Mouse (Mus musculus): ENCODE data around the gene Odf3. TPM values are rescaled to one million over a fixed set of nuclear protein-coding genes. Genes with fewer than 3 reads are reported as not detected.

The Odf3 gene
- total RNA-seq (2021), result not detected
- long read RNA-seq, result 0 reads

GRCm38 (mm10) chr7:140847755-140848580, at the start of gene Odf3:
TSS of gene Odf3 (plus strand) at chr7:140847805.
- DNase-seq (ENCODE audit: low spot score in 2 of 2), result no peak

- no peak for DNase-seq (ENCODE audit: low spot score in 2 of 2)
Observed at GRCm38 (mm10) chr7:140798212-140798611, 49.4 kb upstream of the Odf3 start.

DNA sequence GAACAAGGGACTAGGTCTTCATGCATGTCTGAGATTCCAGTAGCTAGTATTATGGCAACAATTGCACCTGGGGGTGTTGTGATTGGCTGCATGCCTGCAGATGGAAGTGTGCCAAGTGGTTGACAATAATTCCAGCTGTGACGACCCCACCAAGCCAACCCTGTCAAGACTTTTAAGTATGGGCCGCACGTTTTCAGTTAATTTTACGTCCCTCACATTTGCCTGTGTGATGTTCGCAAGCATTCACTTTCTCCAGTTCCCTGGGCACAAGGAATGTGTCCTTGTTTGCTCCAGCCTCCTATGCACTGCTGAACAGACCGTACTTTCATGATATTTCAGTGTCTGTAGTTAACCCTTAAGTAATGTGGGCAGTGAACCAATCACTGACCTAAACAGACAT, 45.0 kb upstream of the Odf3 start:
- DNase-seq (ENCODE audit: low spot score in 2 of 2), result no peak

DNA sequence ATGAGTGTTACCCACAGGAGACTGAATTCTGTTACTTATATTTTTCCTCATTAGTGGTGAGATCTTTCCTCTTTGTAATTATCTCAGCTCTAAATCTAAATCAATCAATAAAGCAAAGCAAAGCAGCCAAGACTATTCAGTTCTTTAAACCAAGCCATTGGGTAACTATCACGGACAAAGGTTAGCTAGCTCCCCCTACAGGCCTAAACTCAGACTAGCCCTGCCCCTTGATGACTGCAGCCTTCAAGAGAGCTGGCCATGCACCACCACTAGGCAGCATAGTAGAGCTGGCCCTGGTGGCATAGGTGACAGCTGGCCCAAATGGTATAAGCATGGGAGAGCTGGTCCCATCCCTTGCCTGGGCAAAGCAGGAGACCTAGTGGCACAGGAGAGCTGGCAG, 41.9 kb upstream of the Odf3 start:
- peak in 1 of 2 experiments; percentile 79 for DNase-seq (ENCODE audit: low spot score in 2 of 2)

DNA sequence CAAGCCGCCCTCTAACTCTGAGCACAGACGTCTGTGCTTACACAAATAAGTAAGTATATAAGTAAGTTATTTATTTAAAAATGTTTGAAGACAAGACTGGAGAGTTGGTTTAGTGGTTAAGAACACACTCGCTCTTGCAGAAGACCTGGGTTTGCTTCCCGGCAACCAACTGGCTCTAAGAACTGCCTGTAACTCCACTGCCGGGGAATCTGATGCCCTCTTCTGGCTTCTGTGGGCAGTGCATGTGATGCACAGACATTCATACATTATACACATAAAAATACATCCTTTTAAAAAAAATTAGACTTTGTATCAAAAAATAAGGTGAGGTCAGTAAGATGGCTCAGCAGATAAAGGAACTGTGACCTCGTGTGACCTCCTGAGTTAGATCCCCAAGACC, 37.1 kb upstream of the Odf3 start:
- DNase-seq (ENCODE audit: low spot score in 2 of 2), result no peak

GRCm38 (mm10) chr7:140811714-140812113, 35.9 kb upstream of the Odf3 start:
- peak in 1 of 2 experiments; percentile 57 for DNase-seq (ENCODE audit: low spot score in 2 of 2)

- no peak for DNase-seq (ENCODE audit: low spot score in 2 of 2)
Observed at GRCm38 (mm10) chr7:140812850-140813249, 34.8 kb upstream of the Odf3 start.

GRCm38 (mm10) chr7:140820173-140820572, 27.4 kb upstream of the Odf3 start:
- DNase-seq (ENCODE audit: low spot score in 2 of 2), result no peak

- DNase-seq (ENCODE audit: low spot score in 2 of 2), result no peak
Observed at GRCm38 (mm10) chr7:140821305-140821652, 26.3 kb upstream of the Odf3 start.

- DNase-seq (ENCODE audit: low spot score in 2 of 2), result peak; percentile 54 to 57
Observed at GRCm38 (mm10) chr7:140821653-140822329, 25.8 kb upstream of the Odf3 start, which contains the start of gene Zfp941. TSS of gene Zfp941 (minus strand) at chr7:140822178.

DNA sequence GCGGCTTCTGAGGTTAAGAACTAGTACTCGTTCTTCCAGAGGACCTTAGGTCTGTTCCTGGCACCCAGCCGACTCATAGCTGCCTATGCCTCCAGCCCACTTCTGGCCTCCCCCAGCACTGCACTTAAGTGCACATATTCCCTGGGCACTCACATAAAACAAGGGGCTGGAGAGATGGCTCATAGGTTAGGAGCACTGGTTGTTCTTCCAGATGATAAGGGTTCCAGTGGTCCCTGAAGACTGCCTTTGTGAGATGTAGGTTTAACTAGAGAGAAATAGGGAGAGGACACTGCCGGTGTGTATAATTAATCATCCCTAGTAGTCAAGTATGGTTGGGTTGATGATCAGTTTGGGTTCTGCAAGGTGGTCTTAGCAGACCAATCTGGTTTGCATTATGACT, 24.9 kb upstream of the Odf3 start:
- no peak for DNase-seq (ENCODE audit: low spot score in 2 of 2)

- DNase-seq (ENCODE audit: low spot score in 2 of 2), result peak; percentile 59 to 84
Observed at GRCm38 (mm10) chr7:140828171-140828881, 19.3 kb upstream of the Odf3 start.

DNA sequence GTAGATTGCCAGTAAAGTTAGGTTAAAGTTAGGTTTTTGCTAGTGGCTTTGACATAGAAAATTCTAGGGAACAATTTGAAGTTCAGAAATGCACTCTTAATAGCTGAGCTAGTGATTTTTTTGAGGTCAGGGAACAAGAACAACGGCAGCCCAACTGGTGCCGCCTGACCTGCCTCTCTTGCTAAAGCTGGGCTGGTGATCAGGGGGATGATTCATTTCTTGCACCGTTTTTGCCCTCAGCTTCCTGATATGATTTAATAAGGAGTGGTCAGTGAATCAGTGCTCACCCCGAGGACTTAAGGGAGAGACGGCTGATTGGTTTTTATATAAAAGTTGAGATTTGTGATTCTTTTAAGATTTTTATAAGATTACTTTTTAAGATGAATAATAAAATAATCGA, 16.2 kb upstream of the Odf3 start:
- DNase-seq (ENCODE audit: low spot score in 2 of 2), result no peak

DNA sequence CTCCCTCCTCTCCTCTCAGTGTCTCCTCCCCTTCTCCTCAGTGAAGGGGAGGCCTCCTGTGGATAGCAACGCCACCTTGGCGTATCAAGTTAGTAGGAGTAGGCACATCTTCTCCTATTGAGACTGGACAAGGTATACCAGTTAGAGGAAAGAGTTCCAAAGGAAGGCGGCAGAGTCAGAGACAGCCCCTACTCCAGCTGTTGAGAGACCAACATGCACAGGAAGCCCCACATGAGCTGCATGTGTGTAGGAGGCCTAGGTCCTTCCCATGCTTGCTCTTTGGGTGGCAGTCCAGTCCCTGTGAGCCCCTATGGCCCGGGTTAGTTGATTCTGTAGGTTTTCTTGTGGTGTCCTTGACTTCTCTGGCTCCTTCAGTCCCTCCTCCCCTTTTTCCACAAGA, 14.3 kb upstream of the Odf3 start:
- no peak for DNase-seq (ENCODE audit: low spot score in 2 of 2)

DNA sequence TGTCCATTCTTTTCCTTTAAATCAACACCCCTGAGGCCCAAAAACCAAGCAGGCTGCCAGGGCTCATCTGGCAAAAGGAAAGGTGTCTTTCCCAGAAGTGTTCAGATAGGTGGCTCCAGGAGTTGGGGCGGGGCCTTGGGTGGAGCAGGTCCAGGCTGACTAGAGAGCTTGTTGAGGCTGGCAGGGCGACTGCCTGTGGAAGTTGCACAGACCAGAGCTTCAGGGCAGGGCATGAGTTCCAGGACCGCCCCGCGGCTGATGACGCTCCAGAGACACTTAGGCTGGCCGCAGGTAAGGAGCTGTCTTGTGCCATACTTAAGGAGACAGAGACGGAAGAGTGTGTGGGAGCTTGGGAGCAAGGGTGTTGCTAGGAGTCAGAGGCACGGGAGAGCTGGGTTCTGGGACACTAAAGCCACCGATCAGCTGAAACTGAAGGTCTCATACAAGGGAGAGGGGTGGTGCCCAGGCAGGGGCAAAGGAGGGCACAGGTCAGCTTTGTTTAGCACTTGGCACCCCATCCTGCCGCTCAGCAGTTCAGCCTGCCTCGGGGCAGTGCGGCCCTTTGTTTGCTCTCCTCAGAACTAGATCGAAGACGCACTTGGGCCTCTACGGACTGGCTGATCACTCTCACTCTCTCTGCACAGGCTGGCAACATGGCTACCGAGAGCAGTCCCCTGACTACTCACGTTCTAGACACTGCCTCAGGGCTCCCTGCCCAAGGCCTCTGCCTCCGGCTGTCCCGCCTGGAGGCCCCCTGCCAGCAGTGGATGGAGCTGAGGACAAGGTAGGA, 12.4 kb upstream of the Odf3 start, which contains the start of gene Urah:
Gene Urah (plus strand): TSS at position 51 of the 790 bp plus-strand sequence.
- DNase-seq (ENCODE audit: low spot score in 2 of 2), result no peak

GRCm38 (mm10) chr7:140835758-140836087, 11.9 kb upstream of the Odf3 start:
- DNase-seq (ENCODE audit: low spot score in 2 of 2), result no peak

DNA sequence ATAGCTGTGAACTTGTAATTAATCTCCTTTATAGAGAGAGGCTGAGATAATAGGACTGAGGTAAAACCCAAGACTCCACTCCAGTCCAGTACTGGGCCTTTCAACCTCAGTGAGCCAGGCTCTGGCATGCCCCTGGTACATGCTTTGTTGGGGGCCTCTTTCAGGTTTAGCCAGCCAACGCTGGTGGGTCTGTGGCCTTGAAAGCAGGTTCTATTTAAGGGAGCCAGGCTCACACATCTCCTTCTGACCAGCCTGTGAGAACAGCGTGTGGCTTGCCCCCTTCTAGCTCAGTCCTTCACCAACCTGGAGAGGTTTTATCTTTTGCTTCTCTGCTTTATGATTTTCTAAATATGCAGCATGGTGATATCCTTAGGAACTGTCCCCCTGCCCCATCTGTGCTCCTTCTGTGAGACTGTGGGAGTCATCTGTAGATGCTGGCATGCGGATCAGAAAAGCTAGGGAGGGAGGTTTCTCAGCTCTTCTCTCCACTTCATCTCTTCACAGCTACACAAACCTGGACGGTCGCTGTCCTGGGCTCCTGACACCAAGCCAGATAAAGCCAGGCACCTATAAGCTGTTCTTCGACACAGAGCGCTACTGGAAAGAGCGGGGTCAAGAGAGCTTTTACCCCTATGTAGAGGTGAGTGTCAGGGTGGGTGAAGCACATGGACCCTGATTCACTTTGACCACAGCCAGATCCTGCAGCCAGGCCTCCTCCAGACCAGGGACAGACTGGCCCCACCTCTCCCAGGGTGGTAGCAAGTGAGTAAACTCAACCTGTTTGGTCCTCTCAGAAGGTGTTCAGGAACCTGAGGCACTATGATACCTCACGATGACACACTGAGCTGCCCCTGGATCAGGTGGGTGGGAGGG, 11.1 kb upstream of the Odf3 start:
- peak; percentile 62 to 81 for DNase-seq (ENCODE audit: low spot score in 2 of 2)

DNA sequence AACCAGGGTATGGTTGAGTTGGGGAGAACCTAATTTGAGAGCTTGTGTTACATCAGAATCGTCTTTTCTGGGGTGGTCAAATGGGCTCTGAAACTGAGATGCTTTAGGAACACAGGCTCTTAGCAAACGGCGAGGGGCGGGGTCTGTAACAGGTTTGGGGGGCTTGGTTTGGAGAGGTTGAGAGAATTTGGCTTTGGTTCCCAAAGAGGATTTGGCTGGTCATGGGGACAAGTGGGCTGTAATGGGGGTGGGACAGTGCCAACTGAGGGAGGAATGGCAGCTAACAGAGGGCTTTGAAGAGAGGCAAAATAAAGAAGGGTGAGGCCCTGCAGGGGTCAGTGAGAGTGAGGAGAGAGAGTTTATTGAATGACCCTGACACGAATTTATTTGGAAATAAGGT, 8.0 kb upstream of the Odf3 start:
- no peak for DNase-seq (ENCODE audit: low spot score in 2 of 2)

DNA sequence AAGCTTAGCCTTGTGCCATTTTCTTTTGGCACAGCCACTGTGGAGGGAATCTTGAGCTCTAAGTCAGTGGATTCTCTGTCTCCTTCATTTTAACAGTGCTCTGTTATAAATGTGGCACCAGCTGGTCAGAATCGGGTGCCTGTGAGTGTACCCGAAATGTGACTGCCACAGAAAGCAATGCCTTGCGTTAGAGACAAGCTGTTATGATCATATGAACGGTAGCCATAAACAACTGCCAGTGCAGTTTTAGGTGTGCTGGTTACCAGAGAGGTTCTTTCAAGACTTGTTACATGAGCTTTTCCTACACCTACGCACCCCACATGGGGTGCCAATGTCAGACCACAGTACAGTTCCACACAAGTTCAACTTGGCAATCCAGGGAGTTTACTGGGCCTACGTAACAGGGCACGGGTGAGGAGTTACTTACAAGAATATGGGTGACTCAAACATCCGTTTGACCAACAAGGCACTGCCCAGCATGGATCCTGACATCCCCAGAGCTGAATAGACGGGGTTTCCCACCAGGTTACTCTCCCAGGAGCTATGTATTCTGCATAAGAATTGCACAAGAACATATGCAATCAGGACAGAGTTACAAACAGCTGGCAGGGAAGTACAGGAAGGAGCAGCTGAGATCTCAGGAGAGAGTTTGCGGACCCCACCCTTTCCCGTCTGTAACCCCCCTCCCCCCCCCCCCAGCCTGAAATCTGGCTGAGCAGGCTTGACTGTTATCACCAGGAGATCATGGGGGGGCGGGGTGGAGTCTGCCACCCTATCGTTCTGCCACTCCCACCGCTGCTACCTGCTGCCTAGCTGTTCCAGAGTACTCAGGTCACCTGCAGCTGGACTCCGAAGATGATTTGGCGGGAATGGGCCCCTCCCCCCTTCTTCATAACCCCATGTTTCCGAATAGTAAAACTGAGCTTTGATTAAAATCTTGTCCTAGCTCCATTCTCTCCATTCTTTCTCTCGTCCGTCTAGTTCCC, 6.6 kb upstream of the Odf3 start:
- peak in 1 of 2 experiments; percentile 67 for DNase-seq (ENCODE audit: low spot score in 2 of 2)

All from layer of hippocampus, adult 18-20 months (tissue).